Mouse (Mus musculus) lung, postnatal 0 days (tissue): ENCODE results near the gene Irf7. TPM values are rescaled to one million over a fixed set of nuclear protein-coding genes. Genes with fewer than 3 reads are reported as not detected.

ENCODE experiments used
- ATAC-seq: fragments of 200-750 bp; cut with Nextera tagmentation; 2 replicates; pipeline ENCODE4 v1.8.0; 2017; ENCODE audit warnings: moderate library complexity
- DNase-seq: peaks from one replicate; pipeline ENCODE4 v3.0.0-alpha.2; 2016; ENCODE audit warnings: low spot score
- H3K27ac ChIP-seq: fragments of 300-500 bp; sonication (generic); 2 replicates; pipeline ENCODE4 v1.5.1; 2014; ENCODE audit warnings: antibody characterized with exemption, mild to moderate bottlenecking, low read length, mixed read lengths
- H3K27me3 ChIP-seq: fragments of 300-500 bp; sonication (generic); replicated peaks from 2 replicates; pipeline ENCODE4 v1.6.1; 2014; ENCODE audit warnings: low read length, mixed read lengths; ENCODE audit not compliant: insufficient read depth
- H3K36me3 ChIP-seq: fragments of 300-500 bp; sonication (generic); 2 replicates; pipeline ENCODE4 v1.6.1; 2014; ENCODE audit warnings: low read length, mixed read lengths; ENCODE audit not compliant: insufficient read depth
- H3K4me1 ChIP-seq: fragments of 300-500 bp; sonication (generic); 2 replicates; pipeline ENCODE4 v1.6.1; 2014; ENCODE audit warnings: antibody characterized with exemption, low read depth, low read length, mixed read lengths; ENCODE audit not compliant: insufficient read depth
- H3K4me2 ChIP-seq: fragments of 300-500 bp; sonication (generic); replicated peaks from 2 replicates; pipeline ENCODE4 v1.6.1; 2014; ENCODE audit warnings: low read depth, mild to moderate bottlenecking, low read length, moderate library complexity, mixed read lengths
- H3K4me3 ChIP-seq: fragments of 300-500 bp; sonication (generic); 2 replicates; pipeline ENCODE4 v1.5.1; 2014; ENCODE audit warnings: low read depth, low read length
- H3K9ac ChIP-seq: fragments of 300-500 bp; sonication (generic); replicated peaks from 2 replicates; pipeline ENCODE4 v1.6.1; 2014; ENCODE audit warnings: low read depth, mild to moderate bottlenecking
- H3K9me3 ChIP-seq: fragments of 300-500 bp; sonication (generic); 2 replicates; pipeline ENCODE4 v1.6.1; 2016; ENCODE audit warnings: low read length, mixed read lengths
- CTCF ChIP-seq: IDR thresholded peaks from 2 replicates; pipeline ENCODE4 v1.5.1; 2016; ENCODE audit warnings: antibody characterized with exemption, mild to moderate bottlenecking
- EP300 ChIP-seq: IDR thresholded peaks from 2 replicates; pipeline ENCODE4 v1.6.1; 2016; ENCODE audit warnings: antibody characterized with exemption, mild to moderate bottlenecking, control low read depth
- WGBS: fragments of 180-500 bp; shearing (Covaris S2); extraction: QIAGEN DNeasy Blood & Tissue Kit; methylation state at CpG from one replicate; pipeline ENCODE4 v1.1.7; 2014; 5-methylcytosine and 5-hydroxymethylcytosine counted together
- polyA plus RNA-seq: library from polyadenylated mRNA; unstranded; fragments of >200 nt; fragmentation: Nextera tagmentation; extraction: Ambion mirVana; gene quantifications from 2 replicates; pipeline ENCODE4 v1.2.1, GENCODE M21; 2015

Gene Irf7
- polyA plus RNA-seq, 1 experiment from 2014 or later: 15.8 TPM

- no peak overlapping the region for H3K4me3 ChIP-seq
- 79% methylated on average over 6 of the region's 6 CpGs for WGBS
- ATAC-seq (no peak), DNase-seq (no peak)
- H3K27ac ChIP-seq: no peak overlapping the region
- H3K9ac ChIP-seq: no peak overlapping the region
- no peak for TF ChIP-seq EP300
- 0 out of 2 replicates have a peak, but pooled peaks have one; percentile 6 for TF ChIP-seq CTCF
- no peak overlapping the region for H3K4me2 ChIP-seq
- H3K4me1 ChIP-seq: peaks cover 12% of the 10 kb centered on the region
- no peaks in the 10 kb centered on the region for H3K36me3 ChIP-seq
- no peaks in the 10 kb centered on the region for H3K9me3 ChIP-seq
- H3K27me3 ChIP-seq: no peaks in the 10 kb centered on the region
These were observed 39.7 kb downstream of the Irf7 start for GRCm38 (mm10) chr7:141226535-141226934.

DNA sequence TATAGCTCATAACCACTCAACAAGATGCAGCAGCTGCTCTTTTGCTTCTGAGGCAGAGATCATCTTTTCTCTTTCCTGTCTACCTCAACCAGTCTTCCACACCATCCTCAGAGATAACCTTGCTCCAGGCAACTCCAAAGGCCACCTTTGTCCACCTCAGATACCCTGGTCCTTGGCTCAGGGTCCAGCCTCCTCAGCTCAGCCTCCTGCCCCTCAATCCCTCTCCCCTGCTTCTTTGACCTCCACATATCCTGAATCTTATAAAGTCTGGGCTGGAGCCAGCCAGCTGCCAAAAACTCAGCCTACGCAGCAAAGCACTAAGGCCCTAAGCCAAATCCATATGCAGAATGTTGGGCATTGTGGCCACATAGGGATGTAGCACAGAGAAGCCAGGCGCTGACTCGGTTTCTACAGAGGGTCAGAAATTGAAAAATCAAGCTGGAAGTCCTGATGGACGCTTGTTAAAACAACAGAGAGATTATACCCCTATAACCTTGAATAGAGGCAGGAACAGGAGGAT is 43.5 kb downstream of the Irf7 start:
- no peak for ATAC-seq
- no peaks in the 10 kb centered on the region for H3K36me3 ChIP-seq
- peak overlapping the region; percentile 85 for H3K4me2 ChIP-seq
- H3K9ac ChIP-seq: 0 out of 2 replicates have a peak overlapping the region, but pooled peaks have one; percentile 23
- no peaks in the 10 kb centered on the region for H3K27me3 ChIP-seq
- H3K27ac ChIP-seq: peak overlapping the region; percentile 81
- no peak overlapping the region for H3K4me3 ChIP-seq
- H3K9me3 ChIP-seq: no peaks in the 10 kb centered on the region
- 68% methylated on average over 4 of the region's 4 CpGs for WGBS
- no peak for DNase-seq
- TF ChIP-seq CTCF: no peak
- TF ChIP-seq EP300: no peak
- peaks cover 21% of the 10 kb centered on the region for H3K4me1 ChIP-seq

GRCm38 (mm10) chr7:141222126-141222467 is 44.2 kb downstream of the Irf7 start:
- WGBS: 3% methylated on average over 8 of the region's 8 CpGs
- H3K9ac ChIP-seq: 0 out of 2 replicates have a peak overlapping the region, but pooled peaks have one; percentile 23

GRCm38 (mm10) chr7:141221249-141222125 is 44.8 kb downstream of the Irf7 start:
- Histone ChIP-seq H3K9me3 (no peaks in the 10 kb centered on the region), H3K4me1 (peaks cover 21% of the 10 kb centered on the region), H3K9ac (peak overlapping the region; percentile 21; the same call in 1 of the 2 replicates), H3K27ac (peak overlapping the region; percentile 81), H3K36me3 (no peaks in the 10 kb centered on the region), H3K4me3 (peak overlapping the region; percentile 49), H3K27me3 (no peaks in the 10 kb centered on the region), H3K4me2 (peak overlapping the region; percentile 85)
- TF ChIP-seq EP300 (no peak), CTCF (peak; percentile 45)
- WGBS: 4% methylated on average over 41 of the region's 44 CpGs
- DNase-seq: peak; percentile 99
- peak; percentile 96 for ATAC-seq

More at GRCm38 (mm10) chr7:141222126-141222467, 44.2 kb downstream of the Irf7 start:
- Histone ChIP-seq H3K4me2 (peak overlapping the region; percentile 85), H3K27me3 (no peaks in the 10 kb centered on the region), H3K4me1 (peaks cover 21% of the 10 kb centered on the region), H3K9me3 (no peaks in the 10 kb centered on the region), H3K36me3 (no peaks in the 10 kb centered on the region), H3K27ac (peak overlapping the region; percentile 81), H3K4me3 (peak overlapping the region; percentile 20; the same call in 1 of the 2 replicates)
- ATAC-seq (no peak), DNase-seq (no peak)
- TF ChIP-seq EP300 (0 out of 2 replicates have a peak, but pooled peaks have one; percentile 24), CTCF (no peak)

GRCm38 (mm10) chr7:141220377-141220776 is 45.9 kb downstream of the Irf7 start:
- Histone ChIP-seq H3K27ac (no peak overlapping the region), H3K9me3 (no peaks in the 10 kb centered on the region), H3K9ac (no peak overlapping the region), H3K36me3 (no peaks in the 10 kb centered on the region), H3K27me3 (no peaks in the 10 kb centered on the region), H3K4me2 (no peak overlapping the region), H3K4me3 (no peak overlapping the region), H3K4me1 (peaks cover 26% of the 10 kb centered on the region)
- 64% methylated on average over 1 of the region's 1 CpGs for WGBS
- DNase-seq: no peak
- no peak for TF ChIP-seq CTCF
- no peak for TF ChIP-seq EP300
- ATAC-seq: no peak

DNA sequence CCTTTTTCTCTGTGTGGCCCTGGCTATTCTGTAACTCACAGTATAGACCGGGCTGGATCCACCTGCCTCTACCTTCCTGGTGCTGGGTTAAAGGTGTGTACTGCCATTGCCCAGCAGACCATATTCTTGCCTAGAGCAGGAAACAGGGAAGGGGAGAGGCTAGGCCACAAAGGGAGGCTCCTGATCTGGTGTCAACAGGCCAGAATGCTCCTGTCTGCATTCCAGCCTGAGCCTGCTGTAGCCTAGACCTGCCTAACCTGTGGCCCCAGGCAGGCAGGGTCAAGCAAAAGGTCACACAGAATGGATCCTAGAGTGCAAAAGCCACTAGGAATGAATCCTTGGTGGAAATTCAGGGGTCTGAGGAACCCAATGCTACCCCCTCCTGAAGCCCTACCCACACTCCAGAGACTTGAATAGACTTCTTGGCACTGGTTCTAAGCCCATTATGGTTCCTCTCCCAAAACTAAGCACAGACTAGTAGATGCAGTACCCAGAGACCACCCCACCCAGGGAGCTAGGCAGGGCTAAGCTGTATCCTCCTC is 46.7 kb downstream of the Irf7 start:
- no peak for ATAC-seq
- no peak for TF ChIP-seq CTCF
- TF ChIP-seq EP300: no peak
- WGBS: 82% methylated on average over 1 of the region's 1 CpGs

More for the DNA sequence above, 46.7 kb downstream of the Irf7 start:
- no peaks in the 10 kb centered on the region for H3K9me3 ChIP-seq
- H3K9ac ChIP-seq: no peak overlapping the region
- H3K36me3 ChIP-seq: no peaks in the 10 kb centered on the region
- no peak for DNase-seq
- no peak overlapping the region for H3K27ac ChIP-seq
- H3K27me3 ChIP-seq: no peaks in the 10 kb centered on the region
- no peak overlapping the region for H3K4me3 ChIP-seq
- peaks cover 30% of the 10 kb centered on the region for H3K4me1 ChIP-seq
- no peak overlapping the region for H3K4me2 ChIP-seq
